Mouse (Mus musculus) liver, embryonic 12.5 days (tissue): ENCODE data around the gene Eya4. TPM values are rescaled to one million over a fixed set of nuclear protein-coding genes. Genes with fewer than 3 reads are reported as not detected.

Source experiments
- ATAC-seq: fragments of 200-750 bp; cut with Nextera tagmentation; 2 replicates; pipeline ENCODE4 v1.8.0; 2017; ENCODE audit warnings: moderate number of reproducible peaks, mild to moderate bottlenecking, moderate library complexity
- H3K27ac ChIP-seq: fragments of 300-500 bp; sonication (generic); 2 replicates; pipeline ENCODE4 v1.5.1; 2016; ENCODE audit warnings: mild to moderate bottlenecking
- H3K27me3 ChIP-seq: fragments of 300-500 bp; sonication (generic); replicated peaks from 2 replicates; pipeline ENCODE4 v1.6.1; 2016; ENCODE audit warnings: mild to moderate bottlenecking, moderate library complexity
- H3K36me3 ChIP-seq: fragments of 300-500 bp; sonication (generic); 2 replicates; pipeline ENCODE4 v1.6.1; 2016; ENCODE audit warnings: mild to moderate bottlenecking, moderate library complexity
- H3K4me1 ChIP-seq: fragments of 300-500 bp; sonication (generic); 2 replicates; pipeline ENCODE4 v1.6.1; 2016
- H3K4me2 ChIP-seq: fragments of 300-500 bp; sonication (generic); 2 replicates; pipeline ENCODE4 v1.6.1; 2016; ENCODE audit warnings: mild to moderate bottlenecking, moderate library complexity
- H3K4me3 ChIP-seq: fragments of 300-500 bp; sonication (generic); 2 replicates; pipeline ENCODE4 v1.5.1; 2016; ENCODE audit warnings: mild to moderate bottlenecking, moderate library complexity
- H3K9ac ChIP-seq: fragments of 300-500 bp; sonication (generic); 2 replicates; pipeline ENCODE4 v1.6.1; 2016; ENCODE audit warnings: mild to moderate bottlenecking, moderate library complexity
- H3K9me3 ChIP-seq: fragments of 300-500 bp; sonication (generic); replicated peaks from 2 replicates; pipeline ENCODE4 v1.6.1; 2016; ENCODE audit warnings: mild to moderate bottlenecking, moderate library complexity
- WGBS: fragments of 180-500 bp; shearing (Covaris S2); methylation state at CpG from one replicate; pipeline ENCODE4 v1.1.7; 2016; ENCODE audit not compliant: insufficient replicate concordance; 5-methylcytosine and 5-hydroxymethylcytosine counted together
- polyA plus RNA-seq: library from polyadenylated mRNA; unstranded; fragments of >200 nt; fragmentation: Nextera tagmentation; extraction: Ambion mirVana; gene quantifications from 2 replicates; pipeline ENCODE4 v1.2.1, GENCODE M21; 2016

The Eya4 gene
- polyA plus RNA-seq, 1 experiment from 2014 or later, result 0.29 TPM

DNA sequence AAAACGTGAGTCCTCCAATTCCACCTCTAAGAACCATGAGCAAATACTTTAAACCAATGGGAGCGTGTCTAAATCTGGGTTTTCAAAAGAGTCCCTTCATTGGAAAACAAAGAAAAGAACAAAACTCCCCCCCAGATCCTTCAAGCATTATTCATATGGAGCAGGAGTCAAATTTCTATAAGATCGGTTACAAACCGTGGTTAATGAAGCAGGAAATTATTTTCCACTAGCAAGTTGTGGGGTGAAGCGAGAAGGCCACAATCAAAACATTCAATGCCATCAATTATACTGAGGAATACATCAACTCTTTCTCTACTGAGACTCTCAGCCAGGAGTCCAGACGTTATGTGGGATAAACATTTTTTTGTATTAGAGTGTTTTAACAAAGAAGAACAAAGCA lies 171.3 kb downstream of the Eya4 start:
- Histone ChIP-seq H3K36me3 (no peaks in the 10 kb centered on the region), H3K27me3 (no peaks in the 10 kb centered on the region), H3K4me3 (no peak overlapping the region), H3K9ac (no peak overlapping the region), H3K4me1 (no peaks in the 10 kb centered on the region), H3K27ac (no peak overlapping the region), H3K9me3 (no peaks in the 10 kb centered on the region), H3K4me2 (no peak overlapping the region)
- WGBS, result 56% methylated on average over 6 of the region's 6 CpGs
- no peak for ATAC-seq

DNA sequence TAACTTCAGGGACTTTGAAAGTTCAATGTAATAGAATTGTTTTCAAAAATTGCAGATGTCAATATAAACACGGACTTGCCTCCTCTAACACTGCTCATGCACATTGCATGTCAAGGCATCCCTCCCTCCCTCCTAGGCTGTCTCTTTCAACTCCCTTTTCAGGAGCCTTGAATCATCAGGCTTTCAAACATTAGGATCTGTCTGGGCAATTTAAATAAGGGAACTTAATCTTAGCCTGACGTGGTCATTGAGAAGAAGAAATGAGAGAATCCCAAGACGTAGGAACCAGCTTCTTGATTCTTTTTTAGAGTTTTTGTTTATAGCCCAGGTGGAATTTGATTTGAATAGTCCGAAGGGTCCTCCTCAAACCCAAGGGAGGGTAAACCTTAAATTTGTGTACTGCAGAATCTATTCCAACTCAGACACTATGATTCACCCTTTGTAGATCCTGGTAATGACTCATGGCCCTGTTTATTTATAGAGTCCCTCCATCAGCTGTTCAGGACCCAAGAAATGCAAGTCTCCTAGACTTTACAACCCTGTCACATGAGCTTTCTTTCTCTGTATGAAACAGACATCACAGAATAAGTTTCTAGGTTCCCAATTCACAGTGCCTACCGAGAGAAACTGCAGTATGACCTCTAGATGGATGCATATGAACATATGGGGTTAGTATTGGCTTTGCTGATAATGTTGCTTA lies 173.1 kb downstream of the Eya4 start:
- ATAC-seq, result no peak
- H3K4me2 ChIP-seq, result no peak overlapping the region

DNA sequence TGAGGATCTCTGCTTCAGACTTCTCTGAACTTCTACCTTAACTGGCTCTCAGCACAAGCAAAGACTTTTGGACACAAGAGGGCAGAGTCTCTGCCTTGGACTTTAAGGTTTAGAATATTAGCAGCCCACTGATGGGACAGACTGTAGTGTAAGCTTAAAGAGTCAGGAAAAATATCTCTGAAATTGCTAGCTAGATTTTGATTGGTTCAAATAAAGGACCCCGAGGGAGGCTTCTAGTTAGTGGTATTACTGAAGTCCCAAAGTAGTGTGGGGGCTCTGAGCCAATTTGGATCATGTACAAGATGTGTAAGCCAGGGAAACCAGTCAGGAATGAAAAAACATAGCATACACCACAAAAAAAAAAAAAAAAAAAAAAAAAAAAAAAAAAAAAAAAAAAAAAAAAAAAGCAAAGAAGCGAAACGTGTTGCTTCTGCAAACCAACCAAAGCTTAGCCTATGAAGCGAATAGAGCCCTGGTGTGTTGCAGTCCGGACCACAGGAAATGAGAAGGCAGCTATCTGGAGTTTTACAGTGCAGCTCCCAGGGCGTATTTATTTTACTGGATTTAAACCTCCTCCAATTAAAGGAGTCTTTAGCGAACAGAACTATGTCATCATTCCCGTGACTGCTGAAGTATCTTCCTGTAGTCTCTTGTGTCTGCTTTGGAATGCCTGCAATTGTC lies 173.8 kb downstream of the Eya4 start:
- 59% methylated on average over 8 of the region's 8 CpGs for WGBS
- no peaks in the 10 kb centered on the region for H3K9me3 ChIP-seq

More for the DNA sequence above, 173.1 kb downstream of the Eya4 start:
- Histone ChIP-seq H3K4me1 (no peaks in the 10 kb centered on the region), H3K9me3 (no peaks in the 10 kb centered on the region), H3K9ac (no peak overlapping the region), H3K4me3 (no peak overlapping the region), H3K36me3 (no peaks in the 10 kb centered on the region), H3K27ac (no peak overlapping the region), H3K27me3 (no peaks in the 10 kb centered on the region)
- 66% methylated on average over 5 of the region's 5 CpGs for WGBS

DNA sequence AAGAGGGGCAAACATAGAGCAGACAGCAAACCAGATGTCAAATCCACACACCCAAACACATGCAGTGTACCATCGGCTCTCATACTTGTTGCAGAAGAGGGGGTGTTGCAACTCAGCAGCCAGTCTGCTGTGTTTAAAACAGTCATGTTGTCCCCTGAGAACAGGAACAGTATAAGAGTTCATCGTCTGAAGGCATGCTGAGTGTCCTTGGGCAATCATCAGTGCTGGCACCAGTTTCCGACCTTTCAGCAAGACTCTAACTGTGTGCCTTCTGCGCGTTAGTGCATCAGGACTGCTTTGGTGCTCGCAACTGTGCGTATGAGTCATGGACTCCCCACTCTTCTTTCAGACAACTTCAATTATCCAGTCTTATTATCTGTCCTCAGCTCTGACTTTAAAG lies 179.0 kb downstream of the Eya4 start:
- WGBS, result 74% methylated on average over 7 of the region's 7 CpGs
- Histone ChIP-seq H3K4me2 (no peak overlapping the region), H3K27ac (no peak overlapping the region), H3K9ac (no peak overlapping the region), H3K27me3 (no peaks in the 10 kb centered on the region), H3K4me3 (no peak overlapping the region), H3K9me3 (no peaks in the 10 kb centered on the region), H3K36me3 (no peaks in the 10 kb centered on the region), H3K4me1 (no peaks in the 10 kb centered on the region)
- ATAC-seq, result no peak

More for the DNA sequence above, 173.8 kb downstream of the Eya4 start:
- Histone ChIP-seq H3K36me3 (no peaks in the 10 kb centered on the region), H3K27ac (no peak overlapping the region), H3K4me2 (no peak overlapping the region), H3K27me3 (no peaks in the 10 kb centered on the region), H3K4me3 (no peak overlapping the region), H3K4me1 (no peaks in the 10 kb centered on the region), H3K9ac (no peak overlapping the region)
- ATAC-seq, result no peak

DNA sequence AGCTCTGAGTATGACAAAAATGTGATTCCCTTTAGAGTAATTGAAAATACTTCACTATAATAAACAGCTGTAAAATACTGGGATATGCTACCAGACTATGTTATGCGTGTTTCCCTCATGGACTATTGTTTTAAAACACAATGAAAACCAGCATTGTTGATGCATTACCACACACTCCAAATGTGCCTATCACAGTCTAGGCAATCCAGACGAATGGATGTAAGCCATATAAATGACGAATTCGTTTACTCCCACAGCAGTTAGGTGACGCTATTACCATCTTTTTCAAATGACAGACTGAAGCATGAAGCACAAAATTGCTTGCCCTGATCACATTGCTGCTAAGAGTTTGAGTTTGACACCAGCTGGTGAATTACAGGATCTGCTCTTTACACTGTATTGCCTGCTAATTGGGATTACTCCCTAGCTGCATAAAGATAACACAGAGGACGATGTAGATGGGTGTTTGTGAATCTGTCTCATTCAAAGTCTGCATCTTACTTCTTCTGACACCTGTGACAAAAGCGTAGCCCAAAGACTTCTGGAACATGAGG lies 185.4 kb downstream of the Eya4 start:
- Histone ChIP-seq H3K4me3 (no peak overlapping the region), H3K9me3 (no peaks in the 10 kb centered on the region), H3K27me3 (no peaks in the 10 kb centered on the region), H3K4me2 (no peak overlapping the region), H3K4me1 (no peaks in the 10 kb centered on the region), H3K36me3 (no peaks in the 10 kb centered on the region), H3K27ac (no peak overlapping the region), H3K9ac (no peak overlapping the region)
- 58% methylated on average over 7 of the region's 7 CpGs for WGBS
- ATAC-seq, result no peak

DNA sequence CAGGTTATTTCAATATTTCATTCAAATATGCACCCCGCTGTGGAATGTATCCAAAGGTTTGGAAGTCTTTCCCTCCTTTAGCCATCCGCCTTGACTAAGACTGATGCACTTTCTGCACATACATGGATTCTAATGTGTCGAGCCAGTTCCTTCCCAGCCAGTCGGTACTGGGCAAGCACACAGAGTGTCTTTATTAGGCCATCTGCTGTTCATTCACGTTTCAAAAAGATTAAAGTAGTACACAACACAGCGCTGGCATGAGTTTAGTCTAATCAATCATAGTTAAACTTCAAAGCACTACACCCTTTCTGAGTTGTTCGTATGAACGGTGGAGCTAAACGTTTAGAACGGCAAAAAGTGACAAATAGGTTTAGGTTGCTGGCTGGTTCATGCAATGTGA lies 190.7 kb downstream of the Eya4 start:
- WGBS, result 75% methylated on average over 10 of the region's 10 CpGs
- Histone ChIP-seq H3K27ac (no peak overlapping the region), H3K4me2 (no peak overlapping the region), H3K4me3 (no peak overlapping the region), H3K27me3 (no peaks in the 10 kb centered on the region), H3K9me3 (no peaks in the 10 kb centered on the region), H3K9ac (no peak overlapping the region), H3K36me3 (no peaks in the 10 kb centered on the region), H3K4me1 (no peaks in the 10 kb centered on the region)
- ATAC-seq, result no peak

DNA sequence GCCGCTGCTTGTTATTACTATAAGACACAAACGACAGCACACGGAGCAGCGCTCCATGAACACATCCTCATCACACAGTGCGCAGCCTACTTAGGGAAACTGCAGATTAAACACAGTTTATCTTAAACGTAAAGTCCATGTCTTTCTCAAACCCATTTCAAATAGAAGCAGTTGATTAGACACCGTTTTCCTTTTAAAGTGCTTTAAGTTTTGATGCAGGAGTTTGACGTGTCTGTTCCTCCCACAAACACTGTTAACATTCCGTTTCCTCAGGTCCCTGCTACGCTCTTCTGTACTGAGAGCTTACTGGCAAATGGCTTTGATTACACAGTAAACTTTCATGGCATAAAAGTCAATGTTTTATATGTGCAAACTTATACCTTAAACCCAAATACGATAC lies 191.4 kb downstream of the Eya4 start:
- no peaks in the 10 kb centered on the region for H3K4me1 ChIP-seq
- no peak overlapping the region for H3K27ac ChIP-seq
- no peak overlapping the region for H3K9ac ChIP-seq
- no peak for ATAC-seq
- H3K4me3 ChIP-seq, result no peak overlapping the region
- H3K36me3 ChIP-seq, result no peaks in the 10 kb centered on the region
- H3K4me2 ChIP-seq, result no peak overlapping the region
- H3K27me3 ChIP-seq, result no peaks in the 10 kb centered on the region
- 78% methylated on average over 11 of the region's 11 CpGs for WGBS
- no peaks in the 10 kb centered on the region for H3K9me3 ChIP-seq

DNA sequence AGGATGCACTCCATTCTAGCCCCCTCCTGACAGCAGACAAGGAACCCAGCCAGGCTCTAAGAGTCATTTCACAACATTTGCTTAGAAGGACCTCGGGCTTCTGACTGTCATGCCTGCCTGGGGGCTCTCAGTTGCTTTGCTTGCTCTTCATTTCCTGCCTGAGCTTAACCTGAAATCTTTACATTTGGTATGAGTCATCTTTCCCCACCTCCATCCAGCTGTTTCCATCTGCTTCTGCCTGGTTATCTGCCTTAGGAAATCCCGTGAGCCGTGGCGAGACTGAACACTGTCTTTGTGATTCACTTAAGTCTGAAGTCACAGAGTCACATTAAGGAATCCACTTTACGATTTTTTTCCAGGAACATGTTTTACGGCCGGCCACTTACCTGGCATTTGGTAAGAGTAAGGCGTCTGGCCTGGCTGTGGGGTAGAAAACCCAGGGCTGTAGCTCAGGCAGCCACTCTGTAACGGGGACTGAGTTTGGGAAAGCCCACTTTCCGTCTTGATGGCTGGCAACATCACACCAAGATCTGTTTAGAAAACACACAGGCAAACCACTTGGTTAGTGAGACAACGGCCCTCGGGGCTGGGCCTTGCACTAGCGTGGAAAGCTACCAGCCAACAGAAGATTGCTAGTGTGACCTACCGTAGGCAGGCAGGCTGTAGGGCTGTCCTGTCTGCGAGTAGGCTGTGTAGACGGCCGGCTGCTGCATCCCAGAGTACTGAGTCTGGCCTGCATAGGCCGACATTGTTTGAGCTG lies 193.5 kb downstream of the Eya4 start:
- WGBS, result 62% methylated on average over 18 of the region's 18 CpGs
- no peak overlapping the region for H3K4me2 ChIP-seq
- H3K36me3 ChIP-seq, result no peaks in the 10 kb centered on the region
- no peak overlapping the region for H3K4me3 ChIP-seq
- ATAC-seq, result no peak
- H3K27me3 ChIP-seq, result no peaks in the 10 kb centered on the region
- no peak overlapping the region for H3K27ac ChIP-seq
- H3K9me3 ChIP-seq, result no peaks in the 10 kb centered on the region
- no peak overlapping the region for H3K9ac ChIP-seq
- H3K4me1 ChIP-seq, result no peaks in the 10 kb centered on the region

DNA sequence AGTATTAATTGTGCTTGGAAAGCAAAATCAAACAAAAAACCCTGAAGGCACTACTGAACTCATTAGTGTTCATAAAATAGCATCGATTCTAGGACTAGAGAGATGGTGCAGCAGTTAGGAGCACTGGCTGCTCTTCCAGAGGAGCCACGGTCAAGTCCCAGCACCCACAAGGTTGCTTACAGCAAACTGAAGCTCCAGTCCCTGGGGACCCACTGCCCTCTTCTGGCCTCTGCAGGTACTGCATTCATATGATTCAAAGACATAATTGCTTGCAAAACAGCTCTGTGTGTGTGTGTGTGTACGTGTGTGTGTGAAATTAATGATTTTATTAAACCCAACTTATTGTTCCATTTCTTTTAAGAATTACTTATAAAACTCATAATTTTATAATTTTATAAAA lies 200.2 kb downstream of the Eya4 start:
- Histone ChIP-seq H3K4me2 (no peak overlapping the region), H3K4me1 (no peaks in the 10 kb centered on the region), H3K9me3 (no peaks in the 10 kb centered on the region), H3K36me3 (no peaks in the 10 kb centered on the region), H3K27me3 (no peaks in the 10 kb centered on the region), H3K27ac (no peak overlapping the region), H3K4me3 (no peak overlapping the region), H3K9ac (no peak overlapping the region)
- no peak for ATAC-seq
- WGBS, result 78% methylated on average over 3 of the region's 3 CpGs

DNA sequence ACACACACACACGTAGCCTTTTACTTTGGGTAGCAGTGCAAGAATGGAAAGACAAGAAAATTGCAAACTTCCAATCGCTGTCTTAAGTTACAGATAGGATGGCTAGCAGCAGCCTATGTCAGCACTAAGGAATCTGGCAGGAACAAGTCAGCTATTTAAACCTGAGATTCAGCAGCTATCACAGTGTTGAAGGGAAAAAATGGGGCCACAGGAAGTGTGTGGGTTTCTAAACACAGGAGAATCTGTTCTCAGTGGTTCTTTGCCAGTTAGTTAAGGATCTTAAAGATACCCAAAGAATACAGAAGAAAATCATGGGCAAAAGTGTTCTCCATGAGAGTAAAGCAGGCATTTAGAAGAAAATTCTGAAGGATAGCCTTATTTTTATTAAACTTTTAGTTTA lies 206.0 kb downstream of the Eya4 start:
- no peak overlapping the region for H3K4me3 ChIP-seq
- H3K9me3 ChIP-seq, result no peaks in the 10 kb centered on the region
- 34% methylated on average over 2 of the region's 2 CpGs for WGBS
- H3K4me2 ChIP-seq, result no peak overlapping the region
- H3K27ac ChIP-seq, result no peak overlapping the region
- no peak for ATAC-seq
- no peak overlapping the region for H3K9ac ChIP-seq
- no peaks in the 10 kb centered on the region for H3K4me1 ChIP-seq
- H3K36me3 ChIP-seq, result no peaks in the 10 kb centered on the region
- H3K27me3 ChIP-seq, result no peaks in the 10 kb centered on the region

DNA sequence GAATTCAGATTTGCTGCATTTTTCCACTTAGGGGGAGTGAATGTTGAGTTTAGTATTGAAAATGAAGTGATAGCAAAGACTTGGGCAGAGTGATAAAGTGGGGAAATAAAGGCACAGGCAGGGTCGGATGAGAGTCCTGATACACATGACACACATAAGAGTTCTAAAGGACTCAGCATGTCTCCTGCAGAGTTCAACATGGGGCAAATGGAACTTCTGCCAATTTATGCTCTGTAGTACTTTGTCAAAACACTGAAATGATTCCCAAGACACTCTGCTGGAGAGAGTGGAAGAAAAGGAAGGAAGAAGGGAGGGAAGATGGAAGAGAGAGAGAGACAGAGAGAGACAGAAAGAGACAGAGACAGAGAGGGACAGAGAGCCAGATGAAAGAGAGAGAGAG lies 222.6 kb downstream of the Eya4 start:
- WGBS, result 68% methylated on average over 1 of the region's 1 CpGs
- Histone ChIP-seq H3K9ac (no peak overlapping the region), H3K27me3 (no peaks in the 10 kb centered on the region), H3K36me3 (no peaks in the 10 kb centered on the region), H3K27ac (no peak overlapping the region), H3K4me1 (no peaks in the 10 kb centered on the region), H3K9me3 (no peaks in the 10 kb centered on the region), H3K4me2 (no peak overlapping the region), H3K4me3 (no peak overlapping the region)
- ATAC-seq, result no peak

DNA sequence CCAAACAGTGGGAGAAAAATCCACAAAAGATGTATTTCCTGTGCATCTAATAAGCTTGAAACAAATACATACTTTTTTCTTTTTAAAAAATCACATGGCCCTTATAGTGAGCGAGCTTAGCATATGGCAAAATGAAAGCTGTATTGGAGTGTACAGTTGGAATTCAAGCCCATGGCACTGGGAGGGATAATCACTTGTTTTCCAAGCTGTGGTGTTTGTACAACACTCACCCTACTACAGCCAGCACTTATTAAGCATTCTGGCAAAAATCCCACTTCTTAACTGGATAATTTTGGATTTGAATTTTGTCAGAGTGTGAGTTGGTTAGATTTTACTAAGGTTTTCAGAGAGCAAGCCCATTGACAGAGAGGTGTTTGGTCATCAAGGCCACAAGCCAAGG lies 223.4 kb downstream of the Eya4 start:
- WGBS, result 65% methylated on average over 1 of the region's 1 CpGs
- Histone ChIP-seq H3K4me1 (no peaks in the 10 kb centered on the region), H3K9me3 (no peaks in the 10 kb centered on the region), H3K9ac (no peak overlapping the region), H3K4me2 (no peak overlapping the region), H3K27me3 (no peaks in the 10 kb centered on the region), H3K27ac (no peak overlapping the region), H3K4me3 (no peak overlapping the region), H3K36me3 (no peaks in the 10 kb centered on the region)
- ATAC-seq, result no peak
